Mouse (Mus musculus) MEL (cell line): ENCODE data around the gene Ogfod2. TPM values are rescaled to one million over a fixed set of nuclear protein-coding genes. Genes with fewer than 3 reads are reported as not detected.

Experiments used
- DNase-seq: peaks from one replicate; pipeline ENCODE4 v3.0.0; 2011; ENCODE audit warnings: low read depth, low spot score
- H3K27ac ChIP-seq: 2 replicates; pipeline ENCODE4 v1.5.1; 2012; ENCODE audit warnings: low read depth, mild to moderate bottlenecking, control low read depth, low read length, moderate library complexity; ENCODE audit not compliant: control insufficient read depth
- H3K27me3 ChIP-seq, 2 experiments: fragments of 150-350 bp in 1 of 2; sonication (generic) in 1 of 2; 2 replicates each; pipeline ENCODE4 v1.6.1; 2012; ENCODE audit warnings: low read length in 2 of 2, mild to moderate bottlenecking in 2 of 2, improper control_type of control experiment in 1 of 2, moderate library complexity in 1 of 2; ENCODE audit not compliant: insufficient read depth in 2 of 2, control insufficient read depth in 1 of 2
- H3K36me3 ChIP-seq, 2 experiments: 2 replicates each; pipeline ENCODE4 v1.6.1; 2012 to 2014; ENCODE audit warnings: low read length in 2 of 2, improper control_type of control experiment in 1 of 2, inconsistent platforms in 1 of 2, mild to moderate bottlenecking in 1 of 2; ENCODE audit not compliant: insufficient read depth in 2 of 2, control insufficient read depth in 1 of 2
- H3K4me1 ChIP-seq, 2 experiments: fragments of 150-350 bp in 1 of 2; sonication (generic) in 1 of 2; 2 replicates each; pipeline ENCODE4 v1.6.1; 2012; ENCODE audit warnings: low read length in 2 of 2, improper control_type of control experiment in 1 of 2, mild to moderate bottlenecking in 1 of 2; ENCODE audit not compliant: insufficient read depth in 2 of 2, control insufficient read depth in 1 of 2
- H3K4me3 ChIP-seq, 2 experiments: fragments of 150-350 bp in 1 of 2; sonication (generic) in 1 of 2; 2 replicates each; pipeline ENCODE4 v1.5.1; 2012; ENCODE audit warnings: low read depth in 2 of 2, low read length in 2 of 2, mild to moderate bottlenecking in 2 of 2, moderate library complexity in 2 of 2, control low read depth in 1 of 2, improper control_type of control experiment in 1 of 2; ENCODE audit not compliant: control insufficient read depth in 1 of 2, insufficient read depth in 1 of 2
- H3K79me2 ChIP-seq: 2 replicates; pipeline ENCODE4 v1.6.1; 2012; ENCODE audit warnings: mild to moderate bottlenecking, low read length, moderate library complexity; ENCODE audit not compliant: control insufficient read depth, poor library complexity, insufficient read depth
- H3K9ac ChIP-seq: 2 replicates; pipeline ENCODE4 v1.6.1; 2012; ENCODE audit warnings: low read depth, mild to moderate bottlenecking, control low read depth, low read length, moderate library complexity; ENCODE audit not compliant: control insufficient read depth, poor library complexity, severe bottlenecking
- H3K9me3 ChIP-seq: fragments of 150-350 bp; sonication (generic); replicated peaks from 2 replicates; pipeline ENCODE4 v1.6.1; 2012; ENCODE audit warnings: mild to moderate bottlenecking, low read length, improper control_type of control experiment, moderate library complexity; ENCODE audit not compliant: insufficient read depth
- CHD1 ChIP-seq: IDR thresholded peaks from 2 replicates; pipeline ENCODE4 v1.6.1; 2012; ENCODE audit warnings: low read depth, mild to moderate bottlenecking, inconsistent platforms, low read length, improper control_type of control experiment
- CHD2 ChIP-seq: IDR thresholded peaks from 2 replicates; pipeline ENCODE4 v1.6.1; 2011; ENCODE audit warnings: low read length, improper control_type of control experiment
- CTCF ChIP-seq, 3 experiments: IDR thresholded peaks in 2 of 3; conservative IDR thresholded peaks in 1 of 3; 2 replicates each; pipeline ENCODE4 v1.5.1; 2011 to 2012; ENCODE audit warnings: low read length in 3 of 3, low read depth in 2 of 3, mild to moderate bottlenecking in 2 of 3, improper control_type of control experiment in 1 of 3, inconsistent platforms in 1 of 3, mixed read lengths in 1 of 3, moderate library complexity in 1 of 3; ENCODE audit not compliant: control insufficient read depth in 1 of 3, insufficient read depth in 1 of 3, poor library complexity in 1 of 3, severe bottlenecking in 1 of 3
- ELF1 ChIP-seq: IDR thresholded peaks from 2 replicates; pipeline ENCODE4 v1.6.1; 2014; ENCODE audit warnings: low read depth, mild to moderate bottlenecking, inconsistent platforms, low read length, improper control_type of control experiment, moderate library complexity
- EP300 ChIP-seq, 2 experiments: IDR thresholded peaks; 2 replicates each; pipeline ENCODE4 v1.6.1; 2011; ENCODE audit warnings: improper control_type of control experiment in 2 of 2, low read length in 2 of 2, low read depth in 1 of 2, mild to moderate bottlenecking in 1 of 2
- ETS1 ChIP-seq: IDR thresholded peaks from 2 replicates; pipeline ENCODE4 v1.6.1; 2012; ENCODE audit warnings: low read depth, mild to moderate bottlenecking, inconsistent platforms, low read length, improper control_type of control experiment, moderate library complexity
- GABPA ChIP-seq: IDR thresholded peaks from 2 replicates; pipeline ENCODE4 v1.6.1; 2012; ENCODE audit warnings: low read depth, mild to moderate bottlenecking, inconsistent platforms, low read length, improper control_type of control experiment, moderate library complexity
- GATA1 ChIP-seq: IDR thresholded peaks from 2 replicates; pipeline ENCODE4 v1.6.1; 2011; ENCODE audit warnings: low read depth, low read length, improper control_type of control experiment
- HCFC1 ChIP-seq: IDR thresholded peaks from 2 replicates; pipeline ENCODE4 v1.6.1; 2012; ENCODE audit warnings: low read depth, mild to moderate bottlenecking, inconsistent platforms, low read length, improper control_type of control experiment, moderate library complexity
- JUND ChIP-seq: IDR thresholded peaks from 2 replicates; pipeline ENCODE4 v1.6.1; 2011; ENCODE audit warnings: low read depth, mild to moderate bottlenecking, improper control_type of control experiment, low read length
- KAT2A ChIP-seq: conservative IDR thresholded peaks from 2 replicates; pipeline ENCODE4 v1.6.1; 2012; ENCODE audit warnings: low read depth, low read length, improper control_type of control experiment, inconsistent platforms
- MAFK ChIP-seq: IDR thresholded peaks from 2 replicates; pipeline ENCODE4 v1.6.1; 2011; ENCODE audit warnings: low read depth, mild to moderate bottlenecking, low read length, improper control_type of control experiment, borderline replicate concordance
- MAZ ChIP-seq: IDR thresholded peaks from 2 replicates; pipeline ENCODE4 v1.6.1; 2012; ENCODE audit warnings: low read depth, mild to moderate bottlenecking, inconsistent platforms, low read length, improper control_type of control experiment
- MEF2A ChIP-seq: IDR thresholded peaks from 2 replicates; pipeline ENCODE4 v1.6.1; 2014; ENCODE audit warnings: low read depth, mild to moderate bottlenecking, inconsistent platforms, low read length, improper control_type of control experiment; ENCODE audit not compliant: poor library complexity, insufficient replicate concordance, severe bottlenecking; ENCODE audit errors: extremely low read depth
- MXI1 ChIP-seq: IDR thresholded peaks from 2 replicates; pipeline ENCODE4 v1.6.1; 2011; ENCODE audit warnings: mild to moderate bottlenecking, low read depth, low read length, improper control_type of control experiment
- MYB ChIP-seq: IDR thresholded peaks from 2 replicates; pipeline ENCODE4 v1.6.1; 2011; ENCODE audit warnings: mild to moderate bottlenecking, low read depth, low read length, improper control_type of control experiment
- MYC ChIP-seq: IDR thresholded peaks from 2 replicates; pipeline ENCODE4 v1.6.1; 2011; ENCODE audit warnings: low read depth, mild to moderate bottlenecking, low read length, improper control_type of control experiment, moderate library complexity
- NELFE ChIP-seq: IDR thresholded peaks from 2 replicates; pipeline ENCODE4 v1.6.1; 2011; ENCODE audit warnings: low read depth, low read length, improper control_type of control experiment
- NRF1 ChIP-seq: IDR thresholded peaks from 2 replicates; pipeline ENCODE4 v1.6.1; 2014; ENCODE audit warnings: low read depth, mild to moderate bottlenecking, inconsistent platforms, low read length, improper control_type of control experiment, moderate library complexity; ENCODE audit not compliant: poor library complexity, insufficient read depth, severe bottlenecking
- POLR2A ChIP-seq, 2 experiments: IDR thresholded peaks; 2 replicates each; pipeline ENCODE4 v1.6.1; 2011 to 2012; ENCODE audit warnings: low read length in 2 of 2, mild to moderate bottlenecking in 2 of 2, control low read depth in 1 of 2, improper control_type of control experiment in 1 of 2, low read depth in 1 of 2, moderate library complexity in 1 of 2; ENCODE audit not compliant: control insufficient read depth in 1 of 2, insufficient read depth in 1 of 2, poor library complexity in 1 of 2
- POLR2AphosphoS2 ChIP-seq: IDR thresholded peaks from 2 replicates; pipeline ENCODE4 v1.6.1; 2011; ENCODE audit warnings: low read length, improper control_type of control experiment
- POLR2AphosphoS5 ChIP-seq: IDR thresholded peaks from 2 replicates; pipeline ENCODE4 v1.6.1; 2012; ENCODE audit warnings: low read depth, borderline replicate concordance, mild to moderate bottlenecking, inconsistent platforms, low read length, moderate library complexity, mixed read lengths
- RAD21 ChIP-seq: IDR thresholded peaks from 2 replicates; pipeline ENCODE4 v1.6.1; 2011; ENCODE audit warnings: mild to moderate bottlenecking, low read depth, low read length, improper control_type of control experiment
- RCOR1 ChIP-seq: IDR thresholded peaks from 2 replicates; pipeline ENCODE4 v1.6.1; 2012; ENCODE audit warnings: low read depth, mild to moderate bottlenecking, inconsistent platforms, low read length, improper control_type of control experiment
- SIN3A ChIP-seq: IDR thresholded peaks from 2 replicates; pipeline ENCODE4 v1.6.1; 2012; ENCODE audit warnings: low read length, improper control_type of control experiment, inconsistent platforms
- SMC3 ChIP-seq: IDR thresholded peaks from 2 replicates; pipeline ENCODE4 v1.6.1; 2011; ENCODE audit warnings: low read depth, low read length, improper control_type of control experiment
- TAL1 ChIP-seq: IDR thresholded peaks from 2 replicates; pipeline ENCODE4 v1.6.1; 2012; ENCODE audit warnings: mild to moderate bottlenecking, inconsistent platforms, low read length, moderate library complexity, mixed read lengths
- TCF12 ChIP-seq: IDR thresholded peaks from 2 replicates; pipeline ENCODE4 v1.6.1; 2014; ENCODE audit warnings: low read depth, mild to moderate bottlenecking, inconsistent platforms, low read length, improper control_type of control experiment, moderate library complexity
- UBTF ChIP-seq: IDR thresholded peaks from 2 replicates; pipeline ENCODE4 v1.6.1; 2012; ENCODE audit warnings: low read depth, mild to moderate bottlenecking, inconsistent platforms, low read length, improper control_type of control experiment, moderate library complexity, borderline replicate concordance; ENCODE audit not compliant: insufficient read depth
- USF1 ChIP-seq: IDR thresholded peaks from 2 replicates; pipeline ENCODE4 v1.6.1; 2014; ENCODE audit warnings: low read depth, mild to moderate bottlenecking, inconsistent platforms, low read length, improper control_type of control experiment, moderate library complexity
- USF2 ChIP-seq, 2 experiments: IDR thresholded peaks; 2 replicates each; pipeline ENCODE4 v1.6.1; 2011 to 2012; ENCODE audit warnings: improper control_type of control experiment in 2 of 2, low read length in 2 of 2, borderline replicate concordance in 1 of 2, inconsistent platforms in 1 of 2, low read depth in 1 of 2, mild to moderate bottlenecking in 1 of 2; ENCODE audit not compliant: insufficient read depth in 1 of 2
- ZC3H11A ChIP-seq: IDR thresholded peaks from 2 replicates; pipeline ENCODE4 v1.6.1; 2012; ENCODE audit warnings: low read depth, mild to moderate bottlenecking, inconsistent platforms, low read length, improper control_type of control experiment
- ZKSCAN1 ChIP-seq: IDR thresholded peaks from 2 replicates; pipeline ENCODE4 v1.6.1; 2012; ENCODE audit warnings: low read depth, mild to moderate bottlenecking, inconsistent platforms, low read length, improper control_type of control experiment, moderate library complexity
- ZMIZ1 ChIP-seq: IDR thresholded peaks from 2 replicates; pipeline ENCODE4 v1.6.1; 2012; ENCODE audit warnings: low read depth, mild to moderate bottlenecking, inconsistent platforms, low read length, improper control_type of control experiment, moderate library complexity
- ZNF384 ChIP-seq: IDR thresholded peaks from 2 replicates; pipeline ENCODE4 v1.6.1; 2012; ENCODE audit warnings: low read depth, mild to moderate bottlenecking, inconsistent platforms, low read length, improper control_type of control experiment
- polyA plus RNA-seq, 2 experiments: library from polyadenylated mRNA; stranded (reverse) in 1 of 2; unstranded in 1 of 2; fragments of >175 nt in 1 of 2; fragments of >200 nt in 1 of 2; gene quantifications; 2 replicates each; pipeline versions ENCODE4 v1.2.1 to v1.2.4; 2012; ENCODE audit warnings: low replicate concordance in 2 of 2, low read depth in 1 of 2; ENCODE audit not compliant: insufficient read length in 2 of 2, insufficient read depth in 1 of 2, missing spikeins in 1 of 2
- total RNA-seq: library from RNA; depleted of rRNA; stranded (reverse); fragments of 300-350 nt; gene quantifications from 2 replicates; pipeline ENCODE4 v1.2.3, GENCODE M21; 2012

Ogfod2 gene
- total and polyA plus RNA-seq, 3 experiments = 39.8 to 51.2 TPM; not detected in 1

GRCm38 (mm10) chr5:124100128-124101044 is 11.7 kb upstream of the Ogfod2 start:
- Histone ChIP-seq H3K36me3 (no peaks in the 10 kb centered on the region; a peak in 1 of 4 replicates), H3K4me1 (no peaks in the 10 kb centered on the region), H3K27me3 (no peaks in the 10 kb centered on the region), H3K27ac (no peak overlapping the region), H3K9me3 (no peaks in the 10 kb centered on the region), H3K4me3 (no peak overlapping the region), H3K79me2 (no peaks in the 10 kb centered on the region; the same call in 1 of the 2 replicates), H3K9ac (no peak overlapping the region)
- peak; percentile 60 for DNase-seq
- TF ChIP-seq KAT2A = no peak
- TF ChIP-seq ELF1 = no peak
- no peak for TF ChIP-seq RAD21
- TF ChIP-seq TCF12 = no peak
- TF ChIP-seq NELFE = no peak
- no peak for TF ChIP-seq TAL1
- peak; percentile 81 for TF ChIP-seq ZMIZ1
- no peak for TF ChIP-seq JUND
- TF ChIP-seq SMC3 = no peak
- TF ChIP-seq ETS1 = peak; percentile 20; the same call in 1 of the 2 replicates
- TF ChIP-seq USF1 = 0 out of 2 replicates have a peak, but pooled peaks have one; percentile 24
- TF ChIP-seq POLR2AphosphoS5 = peak; percentile 89
- no peak for TF ChIP-seq CHD1
- TF ChIP-seq ZC3H11A = no peak
- no peak for TF ChIP-seq RCOR1
- no peak for TF ChIP-seq SIN3A
- 0 out of 4 replicates have a peak, but pooled peaks of 1 of the 2 experiments have one; percentile 31 for TF ChIP-seq POLR2A (IDR thresholded peaks at IDR 0.05; ENCODE audit: control insufficient read depth in 1 of 2, insufficient read depth in 1 of 2, low read depth in 1 of 2, low read length in 2 of 2, poor library complexity in 1 of 2)
- no peak for TF ChIP-seq MAFK
- 0 out of 2 replicates have a peak, but pooled peaks have one; percentile 21 for TF ChIP-seq MXI1
- TF ChIP-seq USF2 (IDR thresholded peaks at IDR 0.05; ENCODE audit: borderline replicate concordance in 1 of 2, insufficient read depth in 1 of 2, low read depth in 1 of 2, low read length in 2 of 2) = no peak
- no peak for TF ChIP-seq EP300 (IDR thresholded peaks at IDR 0.05; ENCODE audit: low read depth in 1 of 2, low read length in 2 of 2)
- no peak for TF ChIP-seq ZKSCAN1
- TF ChIP-seq HCFC1 = no peak
- no peak for TF ChIP-seq ZNF384
- TF ChIP-seq MYB = 0 out of 2 replicates have a peak, but pooled peaks have one; percentile 34
- no peak for TF ChIP-seq MYC
- TF ChIP-seq CTCF (IDR thresholded peaks at IDR 0.05 in 2 of 3, conservative IDR thresholded peaks at IDR 0.05 in 1 of 3; ENCODE audit: control insufficient read depth in 1 of 3, insufficient read depth in 1 of 3, low read depth in 2 of 3, low read length in 3 of 3, poor library complexity in 1 of 3, severe bottlenecking in 1 of 3) = no peak
- TF ChIP-seq MEF2A = no peak
- TF ChIP-seq GATA1 = no peak
- TF ChIP-seq MAZ = 0 out of 2 replicates have a peak, but pooled peaks have one; percentile 43
- peak; percentile 95 for TF ChIP-seq POLR2AphosphoS2
- no peak for TF ChIP-seq GABPA
- no peak for TF ChIP-seq NRF1
- TF ChIP-seq UBTF = no peak
- TF ChIP-seq CHD2 = peak; percentile 7; the same call in 1 of the 2 replicates
